Mouse (Mus musculus) heart, embryonic 13.5 days (tissue): ENCODE measurements around the gene Rabgap1l. TPM values are rescaled to one million over a fixed set of nuclear protein-coding genes. Genes with fewer than 3 reads are reported as not detected.

Experiments used
- ATAC-seq: fragments of 200-750 bp; cut with Nextera tagmentation; 2 replicates; pipeline ENCODE4 v1.8.0; 2017; ENCODE audit warnings: moderate TSS enrichment; ENCODE audit not compliant: insufficient number of reproducible peaks, low FRiP score, low TSS enrichment; ENCODE audit errors: extremely low read depth
- H3K27ac ChIP-seq: fragments of 300-500 bp; sonication (generic); replicated peaks from 2 replicates; pipeline ENCODE4 v1.5.1; 2015; ENCODE audit warnings: moderate library complexity, mild to moderate bottlenecking, inconsistent platforms
- H3K27me3 ChIP-seq: fragments of 300-500 bp; sonication (generic); replicated peaks from 2 replicates; pipeline ENCODE4 v1.6.1; 2015; ENCODE audit warnings: mild to moderate bottlenecking, inconsistent platforms
- H3K36me3 ChIP-seq: fragments of 300-500 bp; sonication (generic); 2 replicates; pipeline ENCODE4 v1.6.1; 2015; ENCODE audit warnings: mild to moderate bottlenecking, inconsistent platforms
- H3K4me1 ChIP-seq: fragments of 300-500 bp; sonication (generic); 2 replicates; pipeline ENCODE4 v1.6.1; 2015; ENCODE audit warnings: inconsistent platforms
- H3K4me2 ChIP-seq: fragments of 300-500 bp; sonication (generic); 2 replicates; pipeline ENCODE4 v1.6.1; 2015; ENCODE audit warnings: inconsistent platforms, mild to moderate bottlenecking, moderate library complexity
- H3K4me3 ChIP-seq: fragments of 300-500 bp; sonication (generic); 2 replicates; pipeline ENCODE4 v1.5.1; 2015; ENCODE audit warnings: moderate library complexity, mild to moderate bottlenecking, inconsistent platforms
- H3K9ac ChIP-seq: fragments of 300-500 bp; sonication (generic); 2 replicates; pipeline ENCODE4 v1.6.1; 2015; ENCODE audit warnings: inconsistent platforms, mild to moderate bottlenecking, moderate library complexity
- H3K9me3 ChIP-seq: fragments of 300-500 bp; sonication (generic); 2 replicates; pipeline ENCODE4 v1.6.1; 2016; ENCODE audit warnings: inconsistent platforms
- WGBS: fragments of 180-500 bp; shearing (Covaris S2); methylation state at CpG from one replicate; pipeline ENCODE4 v1.1.7; 2015; ENCODE audit warnings: mixed read lengths; 5-methylcytosine and 5-hydroxymethylcytosine counted together
- polyA plus RNA-seq: library from polyadenylated mRNA; unstranded; fragments of >200 nt; fragmentation: Nextera tagmentation; extraction: Ambion mirVana; gene quantifications from 2 replicates; pipeline ENCODE4 v1.2.1, GENCODE M21; 2015

Rabgap1l gene
- polyA plus RNA-seq, 1 experiment from 2014 or later, result 63.6 TPM

- Histone ChIP-seq H3K4me1 (peaks cover 22% of the 10 kb centered on the region), H3K9ac (no peak overlapping the region; the same call in 1 of the 2 replicates), H3K27ac (peak overlapping the region; percentile 50; the same call in 1 of the 2 replicates), H3K9me3 (no peaks in the 10 kb centered on the region), H3K4me3 (no peak overlapping the region), H3K36me3 (no peaks in the 10 kb centered on the region), H3K4me2 (no peak overlapping the region), H3K27me3 (no peaks in the 10 kb centered on the region)
- 61% methylated on average over 3 of the region's 3 CpGs for WGBS
- ATAC-seq, result no peak
These were observed 426.4 kb downstream of the Rabgap1l start for GRCm38 (mm10) chr1:160366615-160367014.

- ATAC-seq, result no peak
- Histone ChIP-seq H3K4me1 (peaks cover 2% of the 10 kb centered on the region), H3K36me3 (no peaks in the 10 kb centered on the region), H3K27ac (no peak overlapping the region), H3K9me3 (no peaks in the 10 kb centered on the region), H3K9ac (no peak overlapping the region), H3K4me2 (no peak overlapping the region), H3K4me3 (no peak overlapping the region), H3K27me3 (no peaks in the 10 kb centered on the region)
These were observed 435.7 kb downstream of the Rabgap1l start for GRCm38 (mm10) chr1:160357268-160357667.

- H3K4me1 ChIP-seq, result peaks cover 16% of the 10 kb centered on the region
- H3K27me3 ChIP-seq, result no peaks in the 10 kb centered on the region
- no peak overlapping the region for H3K27ac ChIP-seq
- H3K9ac ChIP-seq, result no peak overlapping the region
- H3K4me2 ChIP-seq, result no peak overlapping the region
- WGBS, result 78% methylated on average over 6 of the region's 6 CpGs
- H3K4me3 ChIP-seq, result no peak overlapping the region
- H3K9me3 ChIP-seq, result no peaks in the 10 kb centered on the region
- ATAC-seq, result no peak
- H3K36me3 ChIP-seq, result no peaks in the 10 kb centered on the region
These were observed 439.1 kb downstream of the Rabgap1l start for GRCm38 (mm10) chr1:160353732-160354455.

- no peak for ATAC-seq
- WGBS, result 37% methylated on average over 4 of the region's 4 CpGs
- Histone ChIP-seq H3K27me3 (no peaks in the 10 kb centered on the region), H3K9ac (peak overlapping the region; percentile 78), H3K4me1 (peaks cover 16% of the 10 kb centered on the region), H3K9me3 (no peaks in the 10 kb centered on the region), H3K4me3 (peak overlapping the region; percentile 53), H3K36me3 (no peaks in the 10 kb centered on the region), H3K27ac (peak overlapping the region; percentile 77), H3K4me2 (peak overlapping the region; percentile 78)
These were observed 440.7 kb downstream of the Rabgap1l start for GRCm38 (mm10) chr1:160352309-160352708.

DNA sequence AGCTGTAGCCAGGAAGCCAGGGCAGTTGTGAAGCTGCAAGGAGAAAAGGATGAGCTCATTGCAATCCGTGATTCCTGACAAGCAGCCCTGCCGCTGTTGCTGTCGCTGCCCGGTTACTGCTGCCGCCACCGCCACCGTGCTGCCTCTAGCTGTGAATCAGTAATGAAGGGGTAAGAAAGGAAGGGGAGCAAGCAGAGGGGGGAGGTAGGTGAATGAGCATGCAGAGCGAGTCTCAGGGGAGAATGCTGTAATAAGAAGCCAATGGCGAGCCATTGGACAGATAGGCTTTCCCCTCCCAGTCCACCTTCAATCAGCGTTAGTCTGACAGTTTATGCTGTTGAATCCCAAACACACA, 441.2 kb downstream of the Rabgap1l start:
- no peaks in the 10 kb centered on the region for H3K36me3 ChIP-seq
- H3K4me2 ChIP-seq, result peak overlapping the region; percentile 78
- no peak for ATAC-seq
- H3K4me3 ChIP-seq, result peak overlapping the region; percentile 53
- H3K27ac ChIP-seq, result peak overlapping the region; percentile 77
- H3K4me1 ChIP-seq, result peaks cover 16% of the 10 kb centered on the region
- peak overlapping the region; percentile 78 for H3K9ac ChIP-seq
- WGBS, result under 1% methylated on average over 10 of the region's 10 CpGs
- H3K9me3 ChIP-seq, result no peaks in the 10 kb centered on the region
- no peaks in the 10 kb centered on the region for H3K27me3 ChIP-seq

GRCm38 (mm10) chr1:160351146-160351879, 441.7 kb downstream of the Rabgap1l start:
- 23% methylated on average over 13 of the region's 13 CpGs for WGBS
- ATAC-seq, result no peak
- H3K9ac ChIP-seq, result peak overlapping the region; percentile 78
- peak overlapping the region; percentile 77 for H3K27ac ChIP-seq
- H3K4me1 ChIP-seq, result peaks cover 16% of the 10 kb centered on the region
- H3K36me3 ChIP-seq, result no peaks in the 10 kb centered on the region
- H3K9me3 ChIP-seq, result no peaks in the 10 kb centered on the region
- peak overlapping the region; percentile 53 for H3K4me3 ChIP-seq
- H3K27me3 ChIP-seq, result no peaks in the 10 kb centered on the region
- H3K4me2 ChIP-seq, result peak overlapping the region; percentile 78

GRCm38 (mm10) chr1:160340653-160341052, 452.4 kb downstream of the Rabgap1l start:
- Histone ChIP-seq H3K4me3 (no peak overlapping the region), H3K27ac (no peak overlapping the region), H3K9me3 (no peaks in the 10 kb centered on the region), H3K4me1 (no peaks in the 10 kb centered on the region), H3K4me2 (no peak overlapping the region), H3K9ac (no peak overlapping the region), H3K27me3 (no peaks in the 10 kb centered on the region), H3K36me3 (no peaks in the 10 kb centered on the region)
- no peak for ATAC-seq
- WGBS, result 77% methylated on average over 2 of the region's 2 CpGs

GRCm38 (mm10) chr1:160339374-160339773, 453.6 kb downstream of the Rabgap1l start:
- 69% methylated on average over 4 of the region's 4 CpGs for WGBS

DNA sequence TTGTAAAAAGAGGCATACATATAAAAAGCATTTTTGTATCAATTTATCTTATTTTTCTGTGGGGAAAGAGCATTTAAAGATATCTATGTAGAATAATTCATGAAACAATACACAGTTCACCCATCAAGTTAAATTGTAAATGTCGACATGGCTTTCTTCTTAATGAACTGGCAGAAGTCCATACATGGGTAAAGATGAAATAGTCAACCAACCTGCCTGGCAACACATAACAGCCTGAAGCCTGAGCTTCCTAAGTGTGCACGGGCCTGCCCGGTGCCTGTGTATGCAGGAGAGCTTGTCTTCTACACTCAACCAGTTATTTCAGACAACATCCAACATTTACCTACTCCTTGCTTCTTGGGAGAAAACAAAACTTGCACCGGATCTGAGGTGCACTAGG, 458.2 kb downstream of the Rabgap1l start:
- peaks cover 10% of the 10 kb centered on the region for H3K4me1 ChIP-seq
- H3K9ac ChIP-seq, result no peak overlapping the region
- H3K27ac ChIP-seq, result no peak overlapping the region
- H3K36me3 ChIP-seq, result no peaks in the 10 kb centered on the region
- H3K27me3 ChIP-seq, result no peaks in the 10 kb centered on the region
- no peak for ATAC-seq
- no peak overlapping the region for H3K4me2 ChIP-seq
- no peaks in the 10 kb centered on the region for H3K9me3 ChIP-seq
- no peak overlapping the region for H3K4me3 ChIP-seq
- WGBS, result 84% methylated on average over 4 of the region's 4 CpGs

More at GRCm38 (mm10) chr1:160339374-160339773, 453.6 kb downstream of the Rabgap1l start:
- no peak for ATAC-seq
- no peaks in the 10 kb centered on the region for H3K36me3 ChIP-seq
- no peaks in the 10 kb centered on the region for H3K4me1 ChIP-seq
- no peak overlapping the region for H3K4me3 ChIP-seq
- no peaks in the 10 kb centered on the region for H3K27me3 ChIP-seq
- H3K27ac ChIP-seq, result no peak overlapping the region
- no peak overlapping the region for H3K4me2 ChIP-seq
- no peaks in the 10 kb centered on the region for H3K9me3 ChIP-seq
- H3K9ac ChIP-seq, result no peak overlapping the region

- H3K4me3 ChIP-seq, result no peak overlapping the region
- H3K4me1 ChIP-seq, result peaks cover 11% of the 10 kb centered on the region
- H3K27me3 ChIP-seq, result no peaks in the 10 kb centered on the region
- no peak for ATAC-seq
- WGBS, result 45% methylated on average over 1 of the region's 1 CpGs
- H3K9ac ChIP-seq, result no peak overlapping the region
- no peak overlapping the region for H3K27ac ChIP-seq
- H3K4me2 ChIP-seq, result no peak overlapping the region
- no peaks in the 10 kb centered on the region for H3K36me3 ChIP-seq
- H3K9me3 ChIP-seq, result no peaks in the 10 kb centered on the region
These were observed 462.2 kb downstream of the Rabgap1l start for GRCm38 (mm10) chr1:160330828-160331227.

- H3K4me1 ChIP-seq, result peaks cover 17% of the 10 kb centered on the region
- H3K9me3 ChIP-seq, result no peaks in the 10 kb centered on the region
- H3K27me3 ChIP-seq, result no peaks in the 10 kb centered on the region
- no peak overlapping the region for H3K27ac ChIP-seq
- H3K9ac ChIP-seq, result no peak overlapping the region
- H3K4me2 ChIP-seq, result no peak overlapping the region
- 34% methylated on average over 2 of the region's 2 CpGs for WGBS
- no peak overlapping the region for H3K4me3 ChIP-seq
- ATAC-seq, result no peak
- H3K36me3 ChIP-seq, result no peaks in the 10 kb centered on the region
These were observed 462.8 kb downstream of the Rabgap1l start for GRCm38 (mm10) chr1:160330222-160330621.
